Mouse (Mus musculus) ES-Bruce4 (cell line): ENCODE data around the gene Mrpl2. TPM values are rescaled to one million over a fixed set of nuclear protein-coding genes. Genes with fewer than 3 reads are reported as not detected.

ENCODE experiments used
- H3K27ac ChIP-seq: 2 replicates; pipeline ENCODE4 v1.5.1; 2012; ENCODE audit warnings: low read length, inconsistent platforms; ENCODE audit not compliant: insufficient read depth
- H3K27me3 ChIP-seq: 2 replicates; pipeline ENCODE4 v1.6.1; 2012; ENCODE audit warnings: mild to moderate bottlenecking, low read length, inconsistent platforms; ENCODE audit not compliant: control insufficient read depth, poor library complexity, insufficient read depth, severe bottlenecking
- H3K36me3 ChIP-seq: 2 replicates; pipeline ENCODE4 v1.6.1; 2012; ENCODE audit warnings: inconsistent platforms, mild to moderate bottlenecking, low read length, moderate library complexity; ENCODE audit not compliant: control insufficient read depth, poor library complexity, insufficient read depth, severe bottlenecking
- H3K4me1 ChIP-seq: one replicate; pipeline ENCODE4 v1.8.1; 2011; ENCODE audit warnings: low read length; ENCODE audit not compliant: control insufficient read depth, insufficient read depth
- H3K4me3 ChIP-seq: 2 replicates; pipeline ENCODE4 v1.5.1; 2011; ENCODE audit warnings: low read depth, mild to moderate bottlenecking, low read length
- H3K9ac ChIP-seq: 2 replicates; pipeline ENCODE4 v1.6.1; 2012; ENCODE audit warnings: low read depth, mild to moderate bottlenecking, inconsistent platforms; ENCODE audit not compliant: poor library complexity, severe bottlenecking
- H3K9me3 ChIP-seq: replicated peaks from 2 replicates; pipeline ENCODE4 v1.6.1; 2012; ENCODE audit warnings: mild to moderate bottlenecking, low read length, inconsistent platforms; ENCODE audit not compliant: control insufficient read depth, poor library complexity, insufficient read depth, severe bottlenecking
- CTCF ChIP-seq: IDR thresholded peaks from one replicate; pipeline ENCODE4 v1.8.1; 2011; ENCODE audit warnings: low read depth, low read length
- EP300 ChIP-seq: IDR thresholded peaks from 2 replicates; pipeline ENCODE4 v1.6.1; 2011; ENCODE audit warnings: low read depth, low read length; ENCODE audit not compliant: insufficient read depth
- POLR2A ChIP-seq: IDR thresholded peaks from one replicate; pipeline ENCODE4 v1.8.1; 2011; ENCODE audit warnings: low read length; ENCODE audit not compliant: insufficient read depth
- polyA plus RNA-seq: library from polyadenylated mRNA; stranded (reverse); fragments of >200 nt; gene quantifications from 2 replicates; pipeline ENCODE4 v1.2.4, GENCODE M21; 2011; ENCODE audit warnings: low read depth; ENCODE audit not compliant: missing spikeins, insufficient read depth, insufficient read length

The Mrpl2 gene
- polyA plus RNA-seq, 1 experiment, result 65.8 TPM

- no peak for TF ChIP-seq POLR2A
- no peak for TF ChIP-seq CTCF
- no peak for TF ChIP-seq EP300
- Histone ChIP-seq H3K27me3 (no peaks in the 10 kb centered on the region), H3K4me3 (no peak overlapping the region), H3K27ac (no peak overlapping the region), H3K9me3 (no peaks in the 10 kb centered on the region), H3K36me3 (no peaks in the 10 kb centered on the region), H3K9ac (peak overlapping the region; percentile 30), H3K4me1 (peaks cover 23% of the 10 kb centered on the region)
Observed at GRCm38 (mm10) chr17:46622269-46622668, 23.8 kb upstream of the Mrpl2 start.

- H3K36me3 ChIP-seq, result no peaks in the 10 kb centered on the region
- H3K27ac ChIP-seq, result peak overlapping the region; percentile 54
- peak overlapping the region; percentile 42 for H3K9ac ChIP-seq
- H3K9me3 ChIP-seq, result no peaks in the 10 kb centered on the region
- H3K4me3 ChIP-seq, result peak overlapping the region; percentile 41
- no peak for TF ChIP-seq EP300
- TF ChIP-seq POLR2A, result no peak
- TF ChIP-seq CTCF, result peak; percentile 14
- peaks cover 23% of the 10 kb centered on the region for H3K4me1 ChIP-seq
- no peaks in the 10 kb centered on the region for H3K27me3 ChIP-seq
Observed at GRCm38 (mm10) chr17:46623819-46624557, 22.0 kb upstream of the Mrpl2 start.

GRCm38 (mm10) chr17:46624598-46624997 is 21.4 kb upstream of the Mrpl2 start:
- Histone ChIP-seq H3K27ac (peak overlapping the region; percentile 54; the same call in 1 of the 2 replicates), H3K27me3 (no peaks in the 10 kb centered on the region), H3K4me1 (peaks cover 23% of the 10 kb centered on the region), H3K9ac (peak overlapping the region; percentile 42), H3K36me3 (no peaks in the 10 kb centered on the region), H3K4me3 (peak overlapping the region; percentile 41), H3K9me3 (no peaks in the 10 kb centered on the region)
- TF ChIP-seq POLR2A, result no peak
- TF ChIP-seq EP300, result no peak
- no peak for TF ChIP-seq CTCF

- TF ChIP-seq CTCF (no peak), EP300 (no peak), POLR2A (no peak)
- no peaks in the 10 kb centered on the region for H3K9me3 ChIP-seq
- H3K27ac ChIP-seq, result no peak overlapping the region
- H3K9ac ChIP-seq, result peak overlapping the region; percentile 97; the same call in 1 of the 2 replicates
- H3K4me3 ChIP-seq, result no peak overlapping the region
- no peaks in the 10 kb centered on the region for H3K27me3 ChIP-seq
- H3K4me1 ChIP-seq, result peaks cover 10% of the 10 kb centered on the region
- H3K36me3 ChIP-seq, result no peaks in the 10 kb centered on the region
Observed at GRCm38 (mm10) chr17:46627409-46627808, 18.6 kb upstream of the Mrpl2 start.

GRCm38 (mm10) chr17:46628471-46628790 is 17.6 kb upstream of the Mrpl2 start:
- no peaks in the 10 kb centered on the region for H3K27me3 ChIP-seq
- H3K9ac ChIP-seq, result peak overlapping the region; percentile 97
- H3K9me3 ChIP-seq, result no peaks in the 10 kb centered on the region
- TF ChIP-seq EP300 (no peak), POLR2A (no peak), CTCF (no peak)
- H3K4me3 ChIP-seq, result peak overlapping the region; percentile 92
- peaks cover 7% of the 10 kb centered on the region for H3K4me1 ChIP-seq
- H3K36me3 ChIP-seq, result no peaks in the 10 kb centered on the region
- H3K27ac ChIP-seq, result no peak overlapping the region

GRCm38 (mm10) chr17:46628791-46629684 is 17.0 kb upstream of the Mrpl2 start, which contains the start of gene Ptk7:
Ptk7 (minus strand) TSS chr17:46629504.
- Histone ChIP-seq H3K9me3 (no peaks in the 10 kb centered on the region), H3K4me1 (peaks cover 6% of the 10 kb centered on the region)
- no peak for TF ChIP-seq EP300
- no peak for TF ChIP-seq POLR2A
- TF ChIP-seq CTCF, result no peak

More at GRCm38 (mm10) chr17:46628791-46629684, 17.0 kb upstream of the Mrpl2 start, which contains the start of gene Ptk7:
- H3K27me3 ChIP-seq, result no peaks in the 10 kb centered on the region
- H3K27ac ChIP-seq, result peak within 1 kb of the TSS; percentile 88
- peak within 1 kb of the TSS; percentile 97 for H3K9ac ChIP-seq
- H3K36me3 ChIP-seq, result no peaks in the 10 kb centered on the region
- H3K4me3 ChIP-seq, result peak within 1 kb of the TSS; percentile 92
